Mouse (Mus musculus) NIH3T3 (cell line): Measurements from ENCODE around the gene Chd5.

Experiments
- DNase-seq: peaks from one replicate; pipeline ENCODE4 v3.0.0-alpha.2; 2012; ENCODE audit warnings: low read depth

Gene Chd5

DNA sequence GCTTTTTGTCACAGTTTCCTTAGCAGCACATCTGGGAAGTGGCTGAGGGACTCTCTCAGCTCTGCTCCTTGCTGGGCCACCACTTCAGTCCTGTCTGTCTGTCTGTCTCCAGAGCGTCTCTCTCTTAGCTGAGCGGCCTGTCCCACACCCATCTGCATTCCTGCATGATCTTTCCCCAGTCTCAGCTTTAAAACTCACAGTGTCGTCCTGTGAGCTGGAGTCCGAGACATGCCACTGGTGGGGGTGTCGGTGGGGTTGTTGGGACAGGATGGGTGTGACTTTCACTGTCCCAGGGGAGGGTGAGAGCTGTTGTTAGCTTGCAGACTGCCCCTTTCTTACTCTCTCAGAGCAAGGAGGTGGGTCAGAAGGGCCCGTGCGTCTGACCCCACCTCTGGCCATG, 17.2 kb downstream of the Chd5 start:
- DNase-seq, result no peak

DNA sequence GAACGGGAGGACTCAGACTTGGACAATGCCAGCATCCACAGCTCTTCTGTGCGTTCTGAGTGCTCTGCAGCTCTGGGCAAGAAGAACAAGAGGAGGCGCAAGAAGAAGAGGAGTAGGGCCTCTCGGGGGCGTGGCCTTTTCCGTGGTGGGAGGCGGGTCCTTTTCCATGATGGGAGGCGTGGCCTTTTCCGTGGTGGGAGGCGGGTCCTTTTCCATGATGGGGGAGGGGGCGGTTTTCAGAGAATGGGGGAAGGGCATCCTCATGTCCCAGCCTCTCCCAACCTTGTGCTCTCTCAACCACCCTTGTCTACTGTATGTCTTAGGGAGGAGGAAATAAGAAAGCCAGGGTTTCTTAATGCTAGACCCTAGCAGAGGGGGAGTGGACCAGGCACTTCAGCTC, 21.2 kb downstream of the Chd5 start:
- no peak for DNase-seq

DNA sequence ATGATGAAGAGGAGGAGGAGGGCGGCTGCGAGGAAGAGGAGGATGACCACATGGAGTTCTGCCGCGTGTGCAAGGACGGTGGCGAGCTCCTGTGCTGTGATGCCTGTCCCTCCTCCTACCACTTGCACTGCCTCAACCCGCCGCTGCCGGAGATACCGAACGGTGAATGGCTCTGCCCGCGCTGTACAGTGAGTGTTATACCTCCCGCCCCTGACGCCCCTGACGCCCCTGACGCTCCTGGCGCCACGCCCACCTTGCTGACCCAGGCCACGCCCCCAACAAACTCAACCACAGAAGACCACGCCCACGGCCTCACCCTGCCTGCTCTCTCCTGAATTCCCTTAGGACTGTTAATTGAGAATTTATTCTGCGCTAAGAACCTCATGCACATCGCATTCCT, 22.4 kb downstream of the Chd5 start:
- no peak for DNase-seq

- peak; percentile 44 for DNase-seq
Measured at GRCm38 (mm10) chr4:152362180-152362579, 23.7 kb downstream of the Chd5 start.

- DNase-seq, result no peak
Measured at GRCm38 (mm10) chr4:152365228-152365627, 26.8 kb downstream of the Chd5 start.

GRCm38 (mm10) chr4:152382528-152383252, 44.2 kb downstream of the Chd5 start:
- no peak for DNase-seq

- no peak for DNase-seq
Measured at GRCm38 (mm10) chr4:152385644-152386043, 47.2 kb downstream of the Chd5 start.

- no peak for DNase-seq
Measured at GRCm38 (mm10) chr4:152392192-152392591, 53.7 kb downstream of the Chd5 start.

DNA sequence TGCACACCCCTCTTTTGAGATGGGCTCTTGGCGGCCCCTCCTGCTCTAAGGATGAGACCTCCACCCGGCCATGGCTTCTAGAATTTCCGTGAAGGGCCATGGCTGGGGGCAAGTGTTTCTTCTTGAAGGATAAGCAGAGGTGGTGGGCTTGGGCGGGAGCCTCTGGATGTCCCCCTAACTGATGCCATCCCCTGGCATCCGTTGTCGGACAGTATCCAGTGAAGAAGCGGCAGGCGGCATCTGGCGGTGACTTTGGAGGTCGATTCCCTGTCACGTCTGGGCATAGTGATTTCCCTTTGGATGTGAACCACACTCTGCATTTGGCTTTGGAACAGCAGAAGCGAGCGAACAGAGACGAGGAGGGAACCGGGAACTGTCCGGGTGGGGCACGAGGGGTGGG, 54.2 kb downstream of the Chd5 start:
- DNase-seq, result no peak

DNA sequence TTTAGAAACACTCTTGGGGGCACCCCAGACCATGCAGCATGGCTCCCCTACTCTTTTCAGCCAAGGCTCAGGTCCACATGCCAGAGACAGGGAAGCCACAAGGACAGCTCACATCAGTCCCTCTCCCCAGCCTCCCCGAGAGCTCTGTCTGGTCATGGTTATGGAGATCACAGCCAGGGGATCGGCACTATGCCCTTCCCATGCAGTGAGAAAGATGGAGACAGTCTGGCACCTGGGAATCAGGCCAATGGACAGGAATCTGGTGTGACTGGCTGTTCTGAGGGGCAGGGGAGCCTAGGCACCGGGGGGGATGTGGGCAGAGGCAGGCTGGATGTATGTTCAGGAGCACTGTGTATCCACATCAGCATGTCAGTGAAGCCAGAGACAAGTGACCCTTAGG, 60.5 kb downstream of the Chd5 start:
- no peak for DNase-seq

DNA sequence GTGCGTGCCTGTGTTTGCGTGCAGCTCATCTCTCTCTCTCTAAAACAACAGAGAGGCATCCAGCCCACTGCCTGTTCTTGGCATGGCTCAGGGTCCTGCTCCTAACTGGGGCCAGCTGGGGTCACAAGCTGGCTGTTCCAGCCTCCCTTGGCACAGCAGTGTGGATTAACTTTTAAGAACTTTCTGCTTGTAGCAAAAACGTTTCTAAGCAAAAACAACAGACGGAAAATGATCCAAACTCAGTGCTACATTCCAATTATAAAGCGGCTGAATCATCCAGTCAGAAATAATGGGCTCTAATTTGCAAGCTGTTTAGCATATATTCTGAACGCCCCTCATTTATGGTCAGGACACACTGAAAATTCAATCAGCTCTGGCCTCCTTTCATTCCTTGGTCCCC, 66.7 kb downstream of the Chd5 start:
- peak; percentile 46 for DNase-seq

DNA sequence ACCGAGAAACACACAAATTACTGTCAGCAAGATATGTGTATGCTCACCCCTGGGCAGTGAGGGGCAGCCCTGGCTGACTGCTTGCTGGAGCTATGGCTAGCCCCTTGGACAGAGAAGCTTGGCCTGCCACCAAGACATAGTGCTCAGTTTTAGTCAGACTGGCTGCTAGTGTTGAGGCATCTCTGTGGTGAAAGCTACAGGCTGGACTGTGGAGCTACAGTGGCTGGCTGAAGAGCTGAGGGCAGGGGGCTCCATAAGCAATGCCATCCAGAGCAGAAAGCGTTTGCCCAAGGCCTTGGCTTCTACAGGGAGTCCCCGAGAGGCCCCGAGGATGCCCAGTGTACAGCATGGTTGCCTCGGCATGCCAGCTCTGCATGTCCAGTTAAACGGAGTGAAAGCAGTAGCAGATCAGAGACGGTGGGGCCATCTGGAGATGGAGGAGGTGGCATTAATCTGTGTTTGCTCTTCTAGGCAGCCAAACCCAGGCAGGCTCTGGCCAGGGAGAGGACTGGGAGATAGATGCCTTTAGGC, 67.3 kb downstream of the Chd5 start:
- DNase-seq, result peak; percentile 79

DNA sequence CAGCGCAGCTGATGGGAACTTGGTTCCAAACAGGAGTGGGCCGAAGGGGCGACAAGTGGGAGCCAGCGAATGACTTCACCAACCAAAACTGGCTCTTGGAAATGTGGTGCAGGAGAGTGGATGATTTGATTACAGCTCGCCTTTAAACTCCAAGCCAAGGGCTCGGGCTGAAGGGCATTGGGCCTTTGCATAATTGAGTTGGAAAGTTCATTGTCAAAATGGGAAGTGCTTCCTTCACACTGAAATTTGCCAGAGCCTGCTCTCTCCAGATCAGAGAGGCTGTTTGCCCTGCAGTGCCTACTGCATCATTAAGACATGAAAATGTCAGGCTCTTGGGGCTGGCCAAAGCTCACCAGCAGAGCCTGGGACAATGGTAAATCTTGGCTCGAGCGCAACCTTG, 68.1 kb downstream of the Chd5 start:
- DNase-seq, result peak; percentile 22

- peak; percentile 85 for DNase-seq
Measured at GRCm38 (mm10) chr4:152410961-152411360, 72.5 kb downstream of the Chd5 start.

GRCm38 (mm10) chr4:152412524-152413080, 74.2 kb downstream of the Chd5 start:
- peak; percentile 82 for DNase-seq

GRCm38 (mm10) chr4:152418229-152419060, 80.0 kb downstream of the Chd5 start:
- DNase-seq, result no peak

GRCm38 (mm10) chr4:152423576-152423975, 85.1 kb downstream of the Chd5 start:
- no peak for DNase-seq

DNA sequence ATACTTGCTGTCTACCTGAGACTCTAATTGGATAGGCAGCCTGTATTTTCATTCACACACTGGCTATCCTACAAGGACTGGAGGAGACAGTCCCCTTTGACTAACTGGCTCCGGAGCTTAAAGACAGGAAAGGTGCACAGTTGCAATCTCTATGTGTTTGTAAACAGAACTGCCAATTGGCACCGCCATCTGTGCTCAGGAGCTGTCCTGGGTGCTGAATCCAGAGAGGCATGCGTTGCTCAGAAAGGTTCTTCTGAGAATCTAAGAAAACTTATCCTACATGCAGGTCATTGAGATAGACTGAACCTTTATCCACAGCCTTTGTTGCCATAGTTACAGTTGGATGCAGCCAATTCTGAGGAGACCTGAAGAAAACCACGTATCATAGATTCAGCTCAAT, 85.9 kb downstream of the Chd5 start:
- DNase-seq, result peak; percentile 81

GRCm38 (mm10) chr4:152424922-152425321, 86.5 kb downstream of the Chd5 start:
- DNase-seq, result peak; percentile 54

DNA sequence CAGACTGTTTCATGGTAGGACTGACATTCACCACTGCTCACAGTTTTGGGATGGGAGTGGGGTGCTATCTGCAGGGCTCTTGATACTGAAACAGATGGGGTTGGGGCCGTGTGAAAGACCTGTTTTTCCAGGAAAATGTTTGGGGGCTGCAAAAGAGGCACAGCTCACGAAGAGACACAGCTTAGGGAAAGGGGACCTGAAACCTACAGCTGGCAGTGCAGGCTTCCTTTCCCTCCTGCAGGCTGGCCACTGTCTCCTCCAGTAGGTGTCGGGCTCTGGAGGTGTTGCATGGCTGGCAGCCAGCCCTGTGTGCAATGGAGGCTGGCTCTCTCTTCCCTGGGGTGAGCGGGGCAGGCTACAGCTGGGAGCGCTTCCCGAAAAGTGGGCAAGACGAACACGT, 89.8 kb downstream of the Chd5 start:
- DNase-seq, result no peak

DNA sequence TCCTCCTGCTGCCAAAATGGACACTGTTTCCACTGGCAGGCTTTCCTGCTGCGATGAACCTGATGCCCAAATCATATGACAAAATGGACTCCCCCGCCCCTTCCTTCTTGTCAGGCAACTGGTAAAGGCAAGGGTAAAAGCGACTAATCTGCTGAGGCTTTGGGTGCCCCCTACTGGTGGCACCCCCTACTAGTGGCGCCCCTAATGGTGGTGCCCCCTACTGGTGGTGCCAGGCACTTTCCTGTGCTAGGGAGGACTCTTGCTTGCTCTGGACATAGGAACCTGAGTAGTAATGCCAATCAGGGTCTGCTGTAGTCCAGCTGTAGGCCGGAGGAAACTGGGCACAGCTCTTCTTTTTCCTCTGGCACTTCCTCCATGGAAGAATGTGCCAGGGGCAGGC, 93.9 kb downstream of the Chd5 start:
- DNase-seq, result peak; percentile 85

- peak; percentile 96 for DNase-seq
Measured at GRCm38 (mm10) chr4:152434836-152435235, 96.4 kb downstream of the Chd5 start.

- peak; percentile 70 for DNase-seq
Measured at GRCm38 (mm10) chr4:152435255-152435654, 96.8 kb downstream of the Chd5 start.
